Mouse (Mus musculus): Measurements from ENCODE around the gene Lrrc51. TPM values are rescaled to one million over a fixed set of nuclear protein-coding genes. Genes with fewer than 3 reads are reported as not detected.

Gene Lrrc51
- polyA plus RNA-seq, 1 experiment = 2.5 TPM

DNA sequence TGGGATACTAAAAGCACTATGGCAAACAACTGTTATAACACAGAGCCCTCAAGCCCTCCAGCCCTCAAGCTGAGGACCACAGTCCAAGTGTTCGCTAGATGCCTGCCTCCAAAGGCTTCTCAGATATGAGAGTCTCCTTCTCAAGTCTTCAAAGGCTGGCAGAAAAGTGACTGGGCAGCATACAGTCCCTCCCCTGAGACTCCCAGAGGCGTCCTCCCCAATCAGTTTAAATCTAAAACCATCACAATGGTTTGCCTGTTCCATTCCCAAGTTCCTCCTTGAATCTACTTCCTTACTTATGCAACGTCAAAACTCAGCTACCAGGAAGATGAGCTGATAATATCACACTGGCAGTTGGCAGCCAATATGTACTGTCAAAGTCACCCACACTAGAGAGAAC lies 70.3 kb downstream of the Lrrc51 start, which contains the start of gene Anapc15:
Gene Anapc15 (plus strand): TSS at position 301 of the 400 bp plus-strand sequence.
- no peak for TF ChIP-seq CTCF (IDR thresholded peaks at IDR 0.05; ENCODE audit: extremely low read depth, insufficient read depth, insufficient read length, insufficient replicate concordance)
- TF ChIP-seq POLR2A (IDR thresholded peaks at IDR 0.05; ENCODE audit: low read depth, low read length) = no peak
- Histone ChIP-seq H3K27me3 (ENCODE audit: control insufficient read depth, insufficient read depth, low read length) (no peaks in the 10 kb centered on the region), H3K4me3 (ENCODE audit: extremely low read depth, insufficient read depth, insufficient read length) (no peak within 1 kb of the TSS), H3K36me3 (ENCODE audit: control insufficient read depth, insufficient read depth, low read length) (no peaks in the 10 kb centered on the region), H3K4me1 (ENCODE audit: control insufficient read depth, insufficient read depth, insufficient read length) (no peaks in the 10 kb centered on the region), H3K27ac (ENCODE audit: insufficient read depth, low read length) (no peak within 1 kb of the TSS)
- no peak for DNase-seq (ENCODE audit: low read depth in 1 of 2, low spot score in 2 of 2)
- WGBS = 62% methylated on average over 3 of the region's 3 CpGs

Other genes with a start within 250 kb of the Lrrc51 start
- gene Phox2a, start 115.6 kb downstream of the Lrrc51 start, polyA plus RNA-seq (2012; rRNA removed) = 0.07 TPM in 1 of 2 replicates, not detected in the other
- gene Inppl1, start 95.7 kb downstream of the Lrrc51 start, polyA plus RNA-seq (2012; rRNA removed) = 43.3 and 54.4 TPM in 2 replicates
- gene Folr2, start 76.7 kb downstream of the Lrrc51 start, polyA plus RNA-seq (2012; rRNA removed) = 0.75 and 1.4 TPM in 2 replicates
- 34.4 and 37.1 TPM in 2 replicates for gene Anapc15, start 70.2 kb downstream of the Lrrc51 start, polyA plus RNA-seq (2012; rRNA removed)
- gene Folr1, start 63.1 kb downstream of the Lrrc51 start, polyA plus RNA-seq (2012; rRNA removed) = 0.51 and 0.76 TPM in 2 replicates
- gene Lamtor1, start 28.0 kb downstream of the Lrrc51 start, polyA plus RNA-seq (2012; rRNA removed) = 117 and 136 TPM in 2 replicates
- gene Tomt, start 27.5 kb downstream of the Lrrc51 start, polyA plus RNA-seq (2012; rRNA removed) = 0.07 and 0.15 TPM in 2 replicates
- gene Numa1, start 216 bp upstream of the Lrrc51 start, polyA plus RNA-seq (2012; rRNA removed) = 89.8 and 96.9 TPM in 2 replicates
- 24.5 and 27.4 TPM in 2 replicates for gene Il18bp, start 84.8 kb upstream of the Lrrc51 start, polyA plus RNA-seq (2012; rRNA removed)
- gene Rnf121, start 131.6 kb upstream of the Lrrc51 start, polyA plus RNA-seq (2012; rRNA removed) = 14.2 and 17.7 TPM in 2 replicates
- 18.3 and 21.5 TPM in 2 replicates for gene Xndc1, start 131.6 kb upstream of the Lrrc51 start, polyA plus RNA-seq (2012; rRNA removed)
- 2.6 and 4.9 TPM in 2 replicates for gene Xntrpc, start 131.8 kb upstream of the Lrrc51 start, polyA plus RNA-seq (2012; rRNA removed)
- 0.42 and 2.0 TPM in 2 replicates for gene Trpc2, start 149.2 kb upstream of the Lrrc51 start, polyA plus RNA-seq (2012; rRNA removed)
- gene Art1, start 167.8 kb upstream of the Lrrc51 start, polyA plus RNA-seq (2012; rRNA removed) = 0.13 and 0.15 TPM in 2 replicates
- gene Art5, start 175.6 kb upstream of the Lrrc51 start, polyA plus RNA-seq (2012; rRNA removed) = 0.09 and 0.26 TPM in 2 replicates
- 0.04 and 0.18 TPM in 2 replicates for gene Chrna10, start 182.9 kb upstream of the Lrrc51 start, polyA plus RNA-seq (2012; rRNA removed)